Mouse (Mus musculus) heart, postnatal 0 days (tissue): Measurements from ENCODE around the gene Actr3. TPM values are rescaled to one million over a fixed set of nuclear protein-coding genes. Genes with fewer than 3 reads are reported as not detected.
"Not testable (repeated sequence)": the region's sequence is repeated elsewhere in the genome, so short reads cannot be mapped to it uniquely, and the experiment has no call there.

Experiments used
- ATAC-seq: fragments of 200-750 bp; cut with Nextera tagmentation; 2 replicates; pipeline ENCODE4 v1.8.0; 2017; ENCODE audit warnings: low read depth, moderate number of reproducible peaks, moderate library complexity; ENCODE audit not compliant: insufficient read depth
- DNase-seq: peaks from one replicate; pipeline ENCODE4 v3.0.0-alpha.2; 2016; ENCODE audit warnings: low spot score
- H3K27ac ChIP-seq: fragments of 300-500 bp; sonication (generic); 2 replicates; pipeline ENCODE4 v1.5.1; 2014; ENCODE audit warnings: low read depth, mild to moderate bottlenecking
- H3K27me3 ChIP-seq: fragments of 300-500 bp; sonication (generic); 2 replicates; pipeline ENCODE4 v1.6.1; 2014; ENCODE audit warnings: low read length, mixed read lengths; ENCODE audit not compliant: control insufficient read depth, insufficient read depth
- H3K36me3 ChIP-seq: fragments of 300-500 bp; sonication (generic); replicated peaks from 2 replicates; pipeline ENCODE4 v1.6.1; 2014; ENCODE audit warnings: low read length, mixed read lengths; ENCODE audit not compliant: control insufficient read depth, insufficient read depth
- H3K4me1 ChIP-seq: fragments of 300-500 bp; sonication (generic); 2 replicates; pipeline ENCODE4 v1.6.1; 2014; ENCODE audit warnings: antibody characterized with exemption; ENCODE audit not compliant: control insufficient read depth, insufficient read depth
- H3K4me2 ChIP-seq: fragments of 300-500 bp; sonication (generic); 2 replicates; pipeline ENCODE4 v1.6.1; 2014; ENCODE audit warnings: low read depth, mild to moderate bottlenecking, low read length, moderate library complexity
- H3K4me3 ChIP-seq: fragments of 300-500 bp; sonication (generic); 2 replicates; pipeline ENCODE4 v1.5.1; 2014; ENCODE audit warnings: low read depth, low read length
- H3K9ac ChIP-seq: fragments of 300-500 bp; sonication (generic); replicated peaks from 2 replicates; pipeline ENCODE4 v1.6.1; 2014; ENCODE audit warnings: low read depth, low read length, mixed read lengths
- H3K9me3 ChIP-seq: fragments of 300-500 bp; sonication (generic); replicated peaks from 2 replicates; pipeline ENCODE4 v1.6.1; 2016; ENCODE audit warnings: low read length; ENCODE audit not compliant: control insufficient read depth
- CTCF ChIP-seq: IDR thresholded peaks from 2 replicates; pipeline ENCODE4 v1.5.1; 2016; ENCODE audit warnings: antibody characterized with exemption, control low read depth, low read depth
- EP300 ChIP-seq: IDR thresholded peaks from 2 replicates; pipeline ENCODE4 v1.6.1; 2016; ENCODE audit warnings: antibody characterized with exemption, low read depth
- WGBS: fragments of 180-500 bp; shearing (Covaris S2); extraction: QIAGEN DNeasy Blood & Tissue Kit; methylation state at CpG from one replicate; pipeline ENCODE4 v1.1.7; 2014; 5-methylcytosine and 5-hydroxymethylcytosine counted together
- polyA plus RNA-seq: library from polyadenylated mRNA; unstranded; fragments of >200 nt; fragmentation: Nextera tagmentation; extraction: Ambion mirVana; gene quantifications from 2 replicates; pipeline ENCODE4 v1.2.1, GENCODE M21; 2015
- total RNA-seq: library from RNA; depleted of rRNA; stranded (reverse); fragments of >200 nt; gene quantifications from 2 replicates; pipeline ENCODE4 v1.2.3, GENCODE M21; 2014; ENCODE audit warnings: low replicate concordance

The Actr3 gene
- total and polyA plus RNA-seq, 2 experiments from 2014 or later = 208 to 287 TPM

DNA sequence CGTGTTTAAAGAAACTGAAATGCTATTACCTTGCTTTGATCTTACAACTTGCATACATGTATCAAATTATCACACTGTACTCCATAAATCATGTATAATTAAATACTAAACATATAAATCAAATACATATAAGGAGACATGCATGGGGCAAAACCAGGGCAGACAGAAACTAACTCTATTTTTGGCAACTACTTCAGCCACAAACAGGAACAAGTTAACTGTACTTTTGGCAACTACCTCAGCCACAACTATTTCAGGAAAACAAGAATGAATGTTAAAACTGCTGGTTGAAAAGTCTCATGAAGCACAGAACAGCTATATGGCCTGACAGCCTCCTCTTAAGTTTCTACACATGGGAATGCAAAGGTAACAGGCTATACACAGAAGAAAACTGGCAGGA lies 40.1 kb downstream of the Actr3 start:
- 70% methylated on average over 1 of the region's 1 CpGs for WGBS
- DNase-seq (peak; percentile 37), ATAC-seq (peak; percentile 62; the same call in 1 of the 2 replicates)
- no peak overlapping the region; the same call in 1 of the 2 replicates for H3K9ac ChIP-seq
- H3K4me1 ChIP-seq = 0 out of 2 replicates have a peak, but pooled peaks cover 14% of the 10 kb centered on the region
- peaks cover 74% of the 10 kb centered on the region for H3K36me3 ChIP-seq
- H3K27ac ChIP-seq = peak overlapping the region; percentile 75
- no peaks in the 10 kb centered on the region for H3K27me3 ChIP-seq
- no peak overlapping the region for H3K4me3 ChIP-seq
- peak overlapping the region; percentile 21; the same call in 1 of the 2 replicates for H3K4me2 ChIP-seq
- H3K9me3 ChIP-seq = no peaks in the 10 kb centered on the region
- no peak for TF ChIP-seq EP300
- no peak for TF ChIP-seq CTCF

DNA sequence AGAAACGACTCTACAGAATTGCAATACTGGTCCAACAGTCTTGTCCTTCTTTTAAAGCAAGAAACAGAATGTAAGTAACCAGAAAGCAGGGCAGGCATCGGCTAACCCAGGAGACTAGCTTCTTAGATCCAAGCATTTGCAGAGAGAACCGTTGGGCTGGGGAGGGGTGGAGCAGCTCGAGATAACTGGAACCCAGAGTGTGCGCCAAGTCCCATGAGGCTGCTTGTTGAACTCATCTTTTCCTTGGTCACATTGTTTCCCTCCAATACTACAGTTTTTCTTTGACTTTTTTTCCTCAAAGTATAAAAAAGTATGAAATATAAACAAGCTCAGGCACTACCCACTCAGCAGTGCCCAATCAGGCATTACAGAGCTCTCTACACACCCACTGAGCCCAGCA lies 42.2 kb downstream of the Actr3 start:
- DNase-seq, H3K4me2 ChIP-seq, H3K27ac ChIP-seq, H3K4me3 ChIP-seq, H3K9me3 ChIP-seq, H3K9ac ChIP-seq, H3K27me3 ChIP-seq, ATAC-seq: not testable (repeated sequence)
- 77% methylated on average over 5 of the region's 5 CpGs for WGBS
- 0 out of 2 replicates have a peak, but pooled peaks cover 14% of the 10 kb centered on the region for H3K4me1 ChIP-seq
- peaks cover 53% of the 10 kb centered on the region for H3K36me3 ChIP-seq

DNA sequence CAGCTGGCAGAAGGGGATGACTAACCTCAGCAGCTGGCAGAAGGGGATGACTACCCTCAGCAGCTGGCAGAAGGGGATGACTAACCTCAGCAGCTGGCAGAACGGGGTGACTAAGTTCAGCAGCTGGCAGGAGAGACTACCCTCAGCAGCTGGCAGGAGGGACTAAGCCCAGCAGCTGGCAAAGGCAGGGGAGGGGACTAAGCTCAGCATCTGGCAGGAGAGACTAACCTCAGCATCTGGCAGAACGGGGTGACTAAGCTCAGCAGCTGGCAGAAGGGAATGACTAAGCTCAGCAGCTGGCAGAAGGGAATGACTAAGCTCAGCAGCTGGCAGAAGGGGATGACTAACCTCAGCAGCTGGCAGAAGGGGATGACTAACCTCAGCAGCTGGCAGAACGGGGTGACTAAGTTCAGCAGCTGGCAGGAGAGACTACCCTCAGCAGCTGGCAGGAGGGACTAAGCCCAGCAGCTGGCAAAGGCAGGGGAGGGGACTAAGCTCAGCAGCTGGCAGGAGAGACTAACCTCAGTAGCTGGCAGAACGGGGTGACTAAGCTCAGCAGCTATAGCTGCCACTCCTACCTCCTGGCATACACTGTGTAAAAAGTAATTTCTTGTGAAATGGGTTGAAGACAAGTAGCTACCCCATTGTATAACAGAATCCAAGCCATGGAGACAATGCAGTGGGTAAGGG lies 45.3 kb downstream of the Actr3 start:
- not testable (repeated sequence) for H3K9ac ChIP-seq, H3K27me3 ChIP-seq, ATAC-seq, H3K4me1 ChIP-seq, H3K27ac ChIP-seq, H3K4me3 ChIP-seq, H3K4me2 ChIP-seq, H3K9me3 ChIP-seq, DNase-seq
- peaks cover 31% of the 10 kb centered on the region for H3K36me3 ChIP-seq
- 75% methylated on average over 4 of the region's 4 CpGs for WGBS

DNA sequence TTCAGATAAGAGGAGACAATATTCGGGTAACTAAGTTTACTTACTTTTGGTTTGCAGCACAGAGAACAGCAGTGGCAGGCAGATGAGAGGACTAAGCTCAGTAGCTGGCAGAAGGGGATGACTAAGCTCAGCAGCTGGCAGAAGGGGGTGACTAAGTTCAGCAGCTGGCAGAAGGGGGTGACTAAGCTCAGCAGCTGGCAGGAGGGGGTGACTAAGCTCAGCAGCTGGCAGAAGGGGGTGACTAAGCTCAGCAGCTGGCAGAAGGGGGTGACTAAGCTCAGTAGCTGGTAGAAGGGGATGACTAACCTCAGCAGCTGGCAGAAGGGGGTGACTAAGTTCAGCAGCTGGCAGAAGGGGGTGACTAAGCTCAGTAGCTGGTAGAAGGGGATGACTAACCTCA lies 45.9 kb downstream of the Actr3 start:
- DNase-seq, H3K4me3 ChIP-seq, H3K27ac ChIP-seq, ATAC-seq, H3K9me3 ChIP-seq, H3K9ac ChIP-seq, H3K4me2 ChIP-seq, H3K27me3 ChIP-seq, H3K4me1 ChIP-seq: not testable (repeated sequence)
- 65% methylated on average over 1 of the region's 1 CpGs for WGBS
- H3K36me3 ChIP-seq = peaks cover 27% of the 10 kb centered on the region

DNA sequence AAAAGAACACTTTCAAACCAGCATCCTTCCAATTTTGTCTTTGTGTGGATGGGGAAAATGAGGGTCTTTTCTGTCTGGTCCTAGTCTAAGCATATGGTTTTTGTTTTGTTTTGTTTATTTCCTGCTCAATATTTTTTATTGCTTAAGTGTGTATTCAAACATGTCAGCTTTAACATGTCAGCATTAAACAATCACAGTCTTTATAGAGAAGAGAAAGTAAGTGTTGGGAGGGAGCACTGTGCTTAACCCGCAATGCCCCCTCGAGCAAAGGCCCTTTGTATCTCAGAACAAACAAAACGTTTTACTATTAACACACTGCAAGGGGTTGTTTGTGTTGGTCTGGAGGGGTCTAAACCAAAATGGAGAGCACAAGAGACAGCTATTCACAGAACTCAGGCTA lies 47.2 kb downstream of the Actr3 start:
- ATAC-seq = no peak
- no peaks in the 10 kb centered on the region for H3K9me3 ChIP-seq
- 44% methylated on average over 3 of the region's 3 CpGs for WGBS
- no peak overlapping the region for H3K4me3 ChIP-seq
- no peak overlapping the region for H3K4me2 ChIP-seq
- DNase-seq = no peak
- H3K4me1 ChIP-seq = no peaks in the 10 kb centered on the region
- H3K27me3 ChIP-seq = no peaks in the 10 kb centered on the region
- TF ChIP-seq CTCF (no peak), EP300 (no peak)
- no peak overlapping the region for H3K27ac ChIP-seq
- no peak overlapping the region for H3K9ac ChIP-seq
- H3K36me3 ChIP-seq = peaks cover 21% of the 10 kb centered on the region

DNA sequence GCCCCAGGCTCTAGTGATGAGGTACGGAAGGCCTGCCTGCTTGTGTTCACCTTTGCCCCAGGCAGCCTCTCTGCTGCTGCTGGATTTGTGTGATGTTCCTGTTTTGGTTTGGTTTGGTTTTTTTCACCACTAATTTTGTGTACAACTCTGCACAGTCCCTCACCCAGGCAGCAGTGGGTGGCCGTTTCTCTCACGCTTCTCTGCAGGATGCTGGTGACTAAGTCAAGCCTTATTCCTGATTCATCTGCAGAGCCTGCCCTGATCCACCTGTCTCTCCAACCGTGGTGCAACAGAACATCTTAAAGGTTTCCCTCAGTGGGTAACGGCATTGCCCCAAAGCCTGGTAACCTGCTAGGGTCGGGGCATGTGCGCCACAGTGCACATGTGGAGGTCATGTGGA lies 49.3 kb downstream of the Actr3 start:
- Histone ChIP-seq H3K9ac (no peak overlapping the region), H3K4me2 (no peak overlapping the region), H3K27me3 (no peaks in the 10 kb centered on the region), H3K36me3 (peaks cover 7% of the 10 kb centered on the region; the same call in 1 of the 2 replicates), H3K27ac (no peak overlapping the region), H3K4me1 (no peaks in the 10 kb centered on the region), H3K9me3 (no peaks in the 10 kb centered on the region), H3K4me3 (no peak overlapping the region)
- no peak for TF ChIP-seq CTCF
- no peak for TF ChIP-seq EP300
- ATAC-seq (no peak), DNase-seq (no peak)
- 78% methylated on average over 7 of the region's 7 CpGs for WGBS
